Mouse (Mus musculus): Measurements from ENCODE around the gene Tex13b. TPM values are rescaled to one million over a fixed set of nuclear protein-coding genes. Genes with fewer than 3 reads are reported as not detected.

The Tex13b gene
- polyA plus RNA-seq, 1 experiment from 2014 or later = not detected

- H3K4me3 ChIP-seq (ENCODE audit: low read depth, low read length) = no peak overlapping the region
- no peaks in the 10 kb centered on the region for H3K9me3 ChIP-seq (replicated peaks; ENCODE audit: control insufficient read depth, low read length)
- H3K27me3 ChIP-seq (ENCODE audit: control insufficient read depth, insufficient read depth, low read length) = no peaks in the 10 kb centered on the region
- no peak for ATAC-seq (replicated peaks; ENCODE audit: insufficient number of reproducible peaks, low FRiP score, low TSS enrichment)
- no peak overlapping the region for H3K27ac ChIP-seq (ENCODE audit: low read depth, low read length)
- H3K9ac ChIP-seq (ENCODE audit: low read depth, low read length) = no peak overlapping the region
- no peaks in the 10 kb centered on the region for H3K36me3 ChIP-seq (ENCODE audit: control insufficient read depth, insufficient read depth, low read length)
- no peaks in the 10 kb centered on the region for H3K4me1 ChIP-seq (ENCODE audit: control insufficient read depth, insufficient read depth, low read length)
- H3K4me2 ChIP-seq = no peak overlapping the region
- WGBS (ENCODE audit: insufficient replicate concordance) = 72% methylated on average over 17 of the region's 17 CpGs
Observed at GRCm38 (mm10) chrX:140822295-140822694, 9.1 kb upstream of the Tex13b start.

- no peak for ATAC-seq (replicated peaks; ENCODE audit: insufficient number of reproducible peaks, low FRiP score, low TSS enrichment)
- 73% methylated on average over 2 of the region's 2 CpGs for WGBS (ENCODE audit: insufficient replicate concordance)
Observed at GRCm38 (mm10) chrX:140805340-140805739, 7.9 kb downstream of the Tex13b start.

GRCm38 (mm10) chrX:140769794-140770193 is 43.4 kb downstream of the Tex13b start:
- WGBS (ENCODE audit: insufficient replicate concordance) = 36% methylated on average over 1 of the region's 1 CpGs
- Histone ChIP-seq H3K27me3 (ENCODE audit: control insufficient read depth, insufficient read depth, low read length) (no peaks in the 10 kb centered on the region), H3K9ac (ENCODE audit: low read depth, low read length) (no peak overlapping the region), H3K27ac (ENCODE audit: low read depth, low read length) (no peak overlapping the region), H3K9me3 (replicated peaks; ENCODE audit: control insufficient read depth, low read length) (no peaks in the 10 kb centered on the region), H3K4me2 (no peak overlapping the region), H3K36me3 (ENCODE audit: control insufficient read depth, insufficient read depth, low read length) (no peaks in the 10 kb centered on the region), H3K4me1 (ENCODE audit: control insufficient read depth, insufficient read depth, low read length) (no peaks in the 10 kb centered on the region), H3K4me3 (ENCODE audit: low read depth, low read length) (no peak overlapping the region)
- ATAC-seq (replicated peaks; ENCODE audit: insufficient number of reproducible peaks, low FRiP score, low TSS enrichment) = no peak

More at GRCm38 (mm10) chrX:140805340-140805739, 7.9 kb downstream of the Tex13b start:
- no peak overlapping the region for H3K4me2 ChIP-seq
- H3K27ac ChIP-seq (ENCODE audit: low read depth, low read length) = no peak overlapping the region
- H3K4me1 ChIP-seq (ENCODE audit: control insufficient read depth, insufficient read depth, low read length) = no peaks in the 10 kb centered on the region
- H3K9ac ChIP-seq (ENCODE audit: low read depth, low read length) = no peak overlapping the region
- no peaks in the 10 kb centered on the region for H3K36me3 ChIP-seq (ENCODE audit: control insufficient read depth, insufficient read depth, low read length)
- H3K9me3 ChIP-seq (replicated peaks; ENCODE audit: control insufficient read depth, low read length) = no peaks in the 10 kb centered on the region
- H3K27me3 ChIP-seq (ENCODE audit: control insufficient read depth, insufficient read depth, low read length) = peaks cover 3% of the 10 kb centered on the region
- H3K4me3 ChIP-seq (ENCODE audit: low read depth, low read length) = no peak overlapping the region

Other genes starting within 250 kb of the Tex13b start
- 184 and 203 TPM in 2 replicates for gene Tsc22d3, start 212.8 kb downstream of the Tex13b start, polyA plus RNA-seq (2014; fragmentation: Nextera tagmentation; extraction: Ambion mirVana)
- gene Mid2, start 148.8 kb downstream of the Tex13b start, polyA plus RNA-seq (2014; fragmentation: Nextera tagmentation; extraction: Ambion mirVana) = 13.8 and 17.7 TPM in 2 replicates
- not detected in 2 replicates for gene Vsig1, start 94.2 kb upstream of the Tex13b start, polyA plus RNA-seq (2014; fragmentation: Nextera tagmentation; extraction: Ambion mirVana)
- 37.6 and 37.7 TPM in 2 replicates for gene Psmd10, start 143.3 kb upstream of the Tex13b start, polyA plus RNA-seq (2014; fragmentation: Nextera tagmentation; extraction: Ambion mirVana)
- gene Atg4a, start 143.5 kb upstream of the Tex13b start, polyA plus RNA-seq (2014; fragmentation: Nextera tagmentation; extraction: Ambion mirVana) = 12.2 and 16.9 TPM in 2 replicates